Mouse (Mus musculus) limb, embryonic 13.5 days (tissue): ENCODE results near the gene Cdca5. TPM values are rescaled to one million over a fixed set of nuclear protein-coding genes. Genes with fewer than 3 reads are reported as not detected.

ENCODE experiments used
- ATAC-seq: fragments of 200-750 bp; cut with Nextera tagmentation; 2 replicates; pipeline ENCODE4 v1.8.0; 2017; ENCODE audit warnings: low read depth, moderate number of reproducible peaks, moderate TSS enrichment; ENCODE audit not compliant: low FRiP score
- H3K27ac ChIP-seq: fragments of 300-500 bp; sonication (generic); 2 replicates; pipeline ENCODE4 v1.5.1; 2015; ENCODE audit warnings: inconsistent platforms, mild to moderate bottlenecking, moderate library complexity
- H3K27me3 ChIP-seq: fragments of 300-500 bp; sonication (generic); 2 replicates; pipeline ENCODE4 v1.6.1; 2015; ENCODE audit warnings: mild to moderate bottlenecking, inconsistent platforms
- H3K36me3 ChIP-seq: fragments of 300-500 bp; sonication (generic); 2 replicates; pipeline ENCODE4 v1.6.1; 2015; ENCODE audit warnings: inconsistent platforms, mild to moderate bottlenecking, moderate library complexity
- H3K4me1 ChIP-seq: fragments of 300-500 bp; sonication (generic); 2 replicates; pipeline ENCODE4 v1.6.1; 2015; ENCODE audit warnings: inconsistent platforms
- H3K4me2 ChIP-seq: fragments of 300-500 bp; sonication (generic); replicated peaks from 2 replicates; pipeline ENCODE4 v1.6.1; 2015; ENCODE audit warnings: inconsistent platforms, mild to moderate bottlenecking, moderate library complexity
- H3K4me3 ChIP-seq: fragments of 300-500 bp; sonication (generic); 2 replicates; pipeline ENCODE4 v1.5.1; 2015; ENCODE audit warnings: moderate library complexity, mild to moderate bottlenecking, inconsistent platforms
- H3K9ac ChIP-seq: fragments of 300-500 bp; sonication (generic); 2 replicates; pipeline ENCODE4 v1.6.1; 2015; ENCODE audit warnings: mild to moderate bottlenecking, inconsistent platforms
- H3K9me3 ChIP-seq: fragments of 300-500 bp; sonication (generic); 2 replicates; pipeline ENCODE4 v1.6.1; 2016; ENCODE audit warnings: inconsistent platforms
- WGBS: fragments of 180-500 bp; shearing (Covaris S2); methylation state at CpG from one replicate; pipeline ENCODE4 v1.1.7; 2015; 5-methylcytosine and 5-hydroxymethylcytosine counted together
- polyA plus RNA-seq: library from polyadenylated mRNA; unstranded; fragments of >200 nt; fragmentation: Nextera tagmentation; extraction: Ambion mirVana; gene quantifications from 2 replicates; pipeline ENCODE4 v1.2.1, GENCODE M21; 2015

Cdca5 gene
- polyA plus RNA-seq, 1 experiment from 2014 or later = 37.6 TPM

DNA sequence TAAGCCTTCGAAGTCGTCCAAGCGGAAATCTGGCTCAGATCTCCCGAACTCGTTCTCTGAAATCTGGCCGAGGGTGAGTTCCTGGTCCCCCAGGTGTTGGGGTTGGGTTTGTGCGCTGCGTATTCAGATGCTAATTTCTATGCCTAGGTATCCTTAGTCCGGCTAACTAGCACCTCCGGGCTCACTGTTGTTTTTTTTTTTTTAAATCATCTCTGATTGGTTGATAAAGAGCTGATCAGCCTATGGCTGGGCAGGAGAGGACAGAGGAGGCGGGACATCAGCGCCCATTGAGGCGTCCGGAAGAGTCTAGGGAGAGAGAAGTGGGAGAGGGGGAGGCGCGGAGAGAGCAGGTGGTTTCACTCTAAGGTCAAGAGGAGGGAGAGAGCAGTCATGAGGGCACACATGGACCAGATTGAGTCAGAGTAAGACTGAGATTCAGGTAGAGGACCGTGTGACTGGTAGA is 665 bp downstream of the Cdca5 start:
- Histone ChIP-seq H3K9me3 (no peaks in the 10 kb centered on the region), H3K27ac (no peak overlapping the region; the same call in 1 of the 2 replicates), H3K4me2 (peak overlapping the region; percentile 86), H3K9ac (peak overlapping the region; percentile 68), H3K27me3 (no peaks in the 10 kb centered on the region), H3K4me1 (peaks cover 24% of the 10 kb centered on the region), H3K4me3 (peak overlapping the region; percentile 74), H3K36me3 (peaks cover 65% of the 10 kb centered on the region)
- ATAC-seq = peak; percentile 62
- under 1% methylated on average over 17 of the region's 17 CpGs for WGBS

DNA sequence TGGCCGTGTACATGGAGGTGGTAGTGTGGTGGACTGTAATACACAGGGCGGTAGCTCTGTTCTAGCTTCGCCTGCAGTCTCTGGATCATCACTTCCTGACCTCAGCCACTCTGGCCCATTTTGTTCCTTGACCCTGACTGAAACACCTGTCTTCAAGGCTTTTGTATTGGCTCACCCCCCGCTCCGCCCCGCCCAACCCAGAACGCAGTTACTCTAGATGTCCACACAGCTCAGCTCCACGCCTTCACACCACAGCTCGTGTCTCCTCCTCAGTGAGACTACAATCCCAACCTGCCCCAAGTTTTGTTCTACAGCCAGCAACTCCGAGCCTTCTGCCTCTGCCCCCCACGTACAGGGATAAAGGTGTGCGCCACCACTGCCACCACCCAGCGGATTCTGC is 4.1 kb downstream of the Cdca5 start:
- Histone ChIP-seq H3K4me3 (no peak overlapping the region), H3K36me3 (peaks cover 68% of the 10 kb centered on the region), H3K4me2 (no peak overlapping the region)

DNA sequence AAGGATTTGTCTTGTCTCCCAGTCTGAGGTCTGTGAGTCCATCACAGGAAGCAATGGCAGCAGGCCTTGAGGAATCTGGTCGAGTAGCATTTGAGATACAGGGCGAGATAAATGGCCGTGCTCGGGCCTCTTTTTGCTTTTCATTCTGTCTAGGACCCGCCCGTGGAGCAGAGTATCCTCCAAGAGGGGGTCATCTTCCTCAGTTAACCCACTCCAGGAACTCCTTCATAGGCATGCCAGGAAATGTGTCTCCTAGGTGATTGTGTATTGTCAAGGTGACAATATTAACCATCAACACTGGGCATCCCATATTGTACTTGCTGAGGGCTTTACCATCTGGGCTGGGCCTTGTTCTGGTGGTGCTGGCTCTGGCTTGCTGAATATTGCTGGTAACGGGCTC is 9.3 kb downstream of the Cdca5 start, which contains the start of gene AC131692.1:
Gene AC131692.1, plus strand, starts transcription at position 301 of the 400 bp plus-strand sequence.
- Histone ChIP-seq H3K4me3 (no peak within 1 kb of the TSS), H3K36me3 (peaks cover 71% of the 10 kb centered on the region), H3K27ac (no peak within 1 kb of the TSS), H3K4me1 (no peaks in the 10 kb centered on the region), H3K27me3 (no peaks in the 10 kb centered on the region), H3K9me3 (no peaks in the 10 kb centered on the region), H3K4me2 (no peak within 1 kb of the TSS), H3K9ac (0 out of 2 replicates have a peak within 1 kb of the TSS, but pooled peaks have one; percentile 25)
- WGBS = 88% methylated on average over 7 of the region's 7 CpGs
- no peak for ATAC-seq

More for the DNA sequence above, 4.1 kb downstream of the Cdca5 start:
- WGBS = 95% methylated on average over 13 of the region's 13 CpGs
- Histone ChIP-seq H3K9me3 (no peaks in the 10 kb centered on the region), H3K4me1 (peaks cover 17% of the 10 kb centered on the region), H3K27me3 (no peaks in the 10 kb centered on the region), H3K27ac (no peak overlapping the region), H3K9ac (no peak overlapping the region)
- no peak for ATAC-seq

DNA sequence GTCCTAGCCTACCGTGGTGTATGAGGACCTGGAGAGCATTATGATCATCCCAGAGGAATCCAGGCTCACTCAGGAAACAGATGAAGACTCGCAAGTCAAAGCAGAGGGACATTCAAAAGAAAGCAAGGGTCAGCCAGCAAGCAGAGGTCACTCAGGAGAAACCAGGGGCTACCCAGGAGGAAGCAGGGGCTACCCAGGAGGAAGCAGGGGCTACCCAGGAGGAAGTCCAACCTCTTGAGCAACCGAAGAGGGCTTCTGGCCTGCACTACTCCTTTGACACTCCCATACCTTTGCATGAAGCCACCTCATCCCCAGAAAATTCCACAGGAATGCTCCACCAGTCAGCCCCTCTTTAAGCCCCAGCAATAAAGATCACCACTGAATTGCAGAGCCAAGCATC is 13.1 kb downstream of the Cdca5 start:
- no peak overlapping the region for H3K9ac ChIP-seq
- ATAC-seq = no peak
- H3K36me3 ChIP-seq = peaks cover 39% of the 10 kb centered on the region
- H3K9me3 ChIP-seq = no peaks in the 10 kb centered on the region
- 90% methylated on average over 3 of the region's 3 CpGs for WGBS
- no peak overlapping the region for H3K4me2 ChIP-seq
- H3K4me1 ChIP-seq = no peaks in the 10 kb centered on the region
- no peaks in the 10 kb centered on the region for H3K27me3 ChIP-seq
- no peak overlapping the region for H3K4me3 ChIP-seq
- H3K27ac ChIP-seq = no peak overlapping the region

DNA sequence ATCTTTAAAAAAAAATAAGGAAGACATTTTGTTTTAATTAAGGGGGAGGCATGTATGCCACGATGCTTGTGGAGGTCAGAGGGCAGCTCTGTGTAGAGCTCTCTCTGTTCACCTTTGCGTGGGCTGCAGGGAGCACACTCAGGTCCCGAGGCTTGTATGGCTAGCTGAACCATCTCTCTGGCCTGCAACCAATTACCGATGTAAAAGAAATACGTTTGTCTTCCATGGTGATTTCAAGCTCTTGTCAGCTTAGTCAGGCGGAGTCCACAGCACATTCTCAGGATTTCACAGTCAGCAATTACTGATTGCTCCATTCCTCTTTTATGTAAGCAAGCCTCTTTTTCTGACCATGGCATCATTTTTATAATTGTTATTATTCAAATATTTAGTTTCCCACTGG is 16.4 kb downstream of the Cdca5 start:
- H3K36me3 ChIP-seq = peaks cover 13% of the 10 kb centered on the region
- no peaks in the 10 kb centered on the region for H3K27me3 ChIP-seq
- 35% methylated on average over 6 of the region's 6 CpGs for WGBS
- H3K9ac ChIP-seq = no peak overlapping the region
- H3K4me2 ChIP-seq = no peak overlapping the region
- H3K27ac ChIP-seq = no peak overlapping the region
- no peaks in the 10 kb centered on the region for H3K9me3 ChIP-seq
- H3K4me1 ChIP-seq = no peaks in the 10 kb centered on the region
- no peak overlapping the region for H3K4me3 ChIP-seq
- no peak for ATAC-seq

DNA sequence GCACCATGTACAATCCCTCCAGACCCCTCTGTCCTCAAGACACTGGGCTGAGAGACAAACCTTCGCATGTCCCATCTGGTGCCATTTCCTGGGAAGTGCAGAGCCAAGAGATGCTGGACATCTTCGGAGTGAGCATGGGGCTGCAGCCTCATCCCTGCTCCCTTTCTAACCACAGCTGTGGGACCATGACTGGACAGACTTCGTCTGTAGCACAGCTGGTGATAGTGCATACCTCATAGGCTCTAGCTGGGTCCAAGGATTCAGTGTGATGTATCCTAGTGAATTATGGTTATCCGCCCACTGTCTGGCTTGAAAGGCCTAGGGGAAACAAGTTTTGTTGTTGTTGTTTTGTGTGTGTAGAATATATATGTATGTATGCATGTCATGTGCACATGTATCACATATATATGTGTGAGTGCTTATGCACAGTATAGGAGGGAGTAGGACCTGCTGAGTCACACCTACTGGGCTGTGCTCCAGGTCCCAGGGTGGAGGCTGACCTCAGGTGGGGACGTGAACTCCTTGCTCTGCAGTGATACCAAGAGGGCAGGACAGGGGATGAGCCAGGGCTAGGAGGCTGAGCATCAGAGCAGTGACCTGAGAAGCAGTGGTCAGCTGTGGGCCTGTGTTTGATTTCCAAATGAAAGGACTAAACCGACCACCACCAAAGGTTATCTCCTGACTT is 17.5 kb downstream of the Cdca5 start:
- H3K9me3 ChIP-seq = no peaks in the 10 kb centered on the region
- no peaks in the 10 kb centered on the region for H3K27me3 ChIP-seq
- no peaks in the 10 kb centered on the region for H3K4me1 ChIP-seq
- 80% methylated on average over 6 of the region's 6 CpGs for WGBS
- H3K9ac ChIP-seq = no peak overlapping the region
- H3K4me3 ChIP-seq = no peak overlapping the region
- ATAC-seq = no peak
- no peak overlapping the region for H3K27ac ChIP-seq
- peaks cover 13% of the 10 kb centered on the region for H3K36me3 ChIP-seq
- no peak overlapping the region for H3K4me2 ChIP-seq

DNA sequence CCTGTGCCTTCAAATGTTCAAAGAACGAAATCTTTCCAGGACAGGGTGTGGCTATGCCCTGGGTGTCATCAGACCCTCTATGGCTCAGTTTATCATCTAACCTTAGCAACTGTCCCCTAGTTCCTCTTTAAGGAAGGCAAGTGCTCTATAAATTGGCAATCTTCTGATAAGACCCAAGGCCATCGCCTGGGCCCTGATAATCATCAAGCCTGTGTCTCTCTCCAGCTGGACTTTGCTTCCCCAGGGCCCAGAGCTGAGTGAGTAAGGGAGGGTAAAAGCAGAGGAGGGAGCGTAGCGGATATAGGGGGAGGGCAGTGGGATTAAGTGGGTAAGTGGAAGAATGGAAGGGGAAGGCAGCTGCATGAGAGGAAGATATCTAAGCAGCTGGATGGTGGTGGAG is 19.7 kb downstream of the Cdca5 start:
- H3K36me3 ChIP-seq = peaks cover 5% of the 10 kb centered on the region; the same call in 1 of the 2 replicates
- no peak overlapping the region for H3K9ac ChIP-seq
- H3K4me2 ChIP-seq = no peak overlapping the region
- no peak overlapping the region for H3K27ac ChIP-seq
- H3K4me1 ChIP-seq = no peaks in the 10 kb centered on the region
- no peaks in the 10 kb centered on the region for H3K9me3 ChIP-seq
- no peak overlapping the region for H3K4me3 ChIP-seq
- WGBS = 81% methylated on average over 4 of the region's 4 CpGs
- ATAC-seq = no peak
- H3K27me3 ChIP-seq = no peaks in the 10 kb centered on the region

DNA sequence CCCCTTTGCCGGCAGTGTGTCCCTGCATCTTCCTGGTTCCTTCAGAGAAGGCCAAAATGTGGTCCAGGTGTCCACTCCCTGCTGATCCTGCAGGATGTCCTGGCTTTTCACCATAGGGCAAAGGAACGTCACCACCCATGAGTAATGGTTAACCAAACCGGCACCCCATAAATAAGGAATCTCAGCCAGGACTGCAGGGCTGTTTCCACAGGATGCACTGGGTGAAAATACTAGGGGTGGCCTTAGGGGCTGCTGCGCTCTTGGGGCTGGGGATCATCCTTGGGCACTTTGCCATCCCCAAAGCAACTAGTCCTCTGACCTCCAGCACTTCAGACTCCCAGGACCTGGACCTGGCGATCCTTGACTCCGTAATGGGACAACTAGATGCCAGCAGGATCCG is 20.8 kb downstream of the Cdca5 start, which contains the start of gene Naaladl1:
Gene Naaladl1, plus strand, starts transcription at position 197 of the 400 bp plus-strand sequence.
- WGBS = 77% methylated on average over 7 of the region's 7 CpGs

DNA sequence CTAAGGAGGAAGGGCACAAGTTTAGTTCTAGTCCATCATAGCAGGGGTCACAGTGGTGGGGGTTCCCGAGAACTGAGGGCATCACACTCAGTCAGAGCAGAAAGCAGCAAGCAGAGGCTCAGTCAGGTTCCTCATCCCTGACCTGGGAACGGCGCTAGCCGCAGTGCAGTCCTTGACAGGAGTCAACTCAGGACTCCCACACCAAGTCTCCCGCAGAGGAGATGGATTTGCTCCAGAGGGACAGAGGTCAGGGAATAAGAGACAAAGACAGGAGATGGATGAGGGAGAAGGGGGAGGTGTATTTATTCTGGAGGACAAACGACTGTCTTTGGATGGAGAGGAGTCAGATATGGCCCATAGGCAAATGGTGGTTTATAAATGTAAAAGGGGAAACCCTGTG is 28.3 kb downstream of the Cdca5 start:
- no peak for ATAC-seq
- no peak overlapping the region for H3K4me2 ChIP-seq
- H3K27me3 ChIP-seq = no peaks in the 10 kb centered on the region
- H3K4me1 ChIP-seq = peaks cover 14% of the 10 kb centered on the region
- 63% methylated on average over 6 of the region's 6 CpGs for whole genome bisulfite sequencing
- H3K36me3 ChIP-seq = peaks cover 38% of the 10 kb centered on the region
- no peaks in the 10 kb centered on the region for H3K9me3 ChIP-seq
- no peak overlapping the region for H3K4me3 ChIP-seq
- H3K27ac ChIP-seq = no peak overlapping the region
- no peak overlapping the region for H3K9ac ChIP-seq

More for the DNA sequence above, 20.8 kb downstream of the Cdca5 start, which contains the start of gene Naaladl1:
- Histone ChIP-seq H3K27me3 (no peaks in the 10 kb centered on the region), H3K4me1 (no peaks in the 10 kb centered on the region), H3K27ac (no peak within 1 kb of the TSS), H3K4me2 (no peak within 1 kb of the TSS), H3K36me3 (no peaks in the 10 kb centered on the region), H3K9ac (no peak within 1 kb of the TSS), H3K4me3 (no peak within 1 kb of the TSS), H3K9me3 (no peaks in the 10 kb centered on the region)
- ATAC-seq = no peak

DNA sequence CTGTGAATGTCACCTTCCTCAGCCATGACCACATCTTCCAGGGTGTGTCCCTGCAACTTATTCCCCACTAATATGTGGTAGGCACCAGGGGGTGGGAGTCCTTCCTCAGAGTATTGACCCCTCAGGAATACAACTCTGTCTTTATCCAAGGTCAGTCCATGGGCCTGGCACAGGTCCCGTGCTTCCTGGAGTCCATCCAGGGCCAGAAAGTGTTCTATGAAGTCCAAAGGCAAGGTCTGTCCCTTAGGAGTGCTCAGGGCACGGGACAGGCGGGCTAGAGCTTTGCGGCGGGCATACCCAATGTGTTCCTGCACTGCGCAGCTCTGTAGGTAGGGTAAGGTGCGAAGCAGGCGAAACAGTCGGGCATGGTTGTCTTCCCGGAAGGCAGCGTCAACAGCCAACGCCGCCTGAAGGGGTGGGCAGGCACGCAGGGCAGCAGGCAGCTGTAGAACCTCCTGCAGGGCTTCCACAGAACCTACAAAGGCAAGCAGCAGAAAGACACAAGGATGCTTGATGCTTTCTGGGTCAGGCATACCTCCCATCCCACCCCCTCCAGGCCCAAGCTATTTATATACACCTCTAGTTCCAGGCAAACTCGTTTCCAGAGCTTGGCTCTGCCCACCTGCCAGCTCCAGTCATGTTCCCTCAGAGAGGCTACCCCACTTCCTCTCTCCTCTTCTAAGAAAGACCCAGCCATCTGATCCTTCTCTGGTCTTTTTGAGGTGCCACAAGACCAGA is 31.5 kb downstream of the Cdca5 start:
- peak overlapping the region; percentile 91; the same call in 1 of the 2 replicates for H3K9ac ChIP-seq
- 91% methylated on average over 15 of the region's 15 CpGs for WGBS
- peak overlapping the region; percentile 90 for H3K4me2 ChIP-seq
- no peak overlapping the region for H3K27ac ChIP-seq
- peaks cover 23% of the 10 kb centered on the region for H3K4me1 ChIP-seq
- H3K4me3 ChIP-seq = peak overlapping the region; percentile 90; the same call in 1 of the 2 replicates
- H3K36me3 ChIP-seq = peaks cover 43% of the 10 kb centered on the region
- no peaks in the 10 kb centered on the region for H3K9me3 ChIP-seq
- H3K27me3 ChIP-seq = no peaks in the 10 kb centered on the region
- no peak for ATAC-seq

DNA sequence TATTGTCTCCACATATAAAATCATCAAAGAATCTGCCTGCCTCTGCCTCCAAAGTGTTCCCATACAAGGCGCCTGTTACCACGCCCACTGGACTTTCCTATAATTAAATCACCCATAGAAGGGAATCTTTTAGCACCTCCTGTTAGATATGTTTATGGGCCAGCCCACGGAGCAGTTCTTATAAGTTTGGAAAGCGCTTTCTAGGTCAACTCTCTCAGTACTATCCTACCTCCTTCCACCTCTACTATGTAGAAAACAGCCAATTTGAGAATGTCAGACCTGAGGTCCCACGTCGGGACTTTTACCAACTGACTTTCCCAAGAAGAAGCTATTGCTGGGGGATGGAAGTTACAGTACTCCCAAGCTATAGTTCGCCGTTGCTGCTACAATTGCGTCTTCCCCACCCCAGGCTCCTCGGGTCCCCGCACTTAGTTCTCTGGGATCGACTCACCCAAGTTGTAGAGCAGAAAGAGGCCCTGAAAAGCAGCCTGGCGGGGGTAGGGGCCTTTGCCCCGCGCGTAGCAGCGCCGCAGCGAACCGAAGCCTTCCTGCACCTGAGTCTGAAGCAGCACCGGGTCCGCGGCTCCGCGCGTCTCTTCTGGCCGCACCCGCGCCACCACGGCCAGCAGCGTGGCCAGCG is 32.7 kb downstream of the Cdca5 start:
- WGBS = 4% methylated on average over 32 of the region's 32 CpGs

More for the DNA sequence above, 32.7 kb downstream of the Cdca5 start:
- Histone ChIP-seq H3K4me3 (peak overlapping the region; percentile 90), H3K4me1 (peaks cover 23% of the 10 kb centered on the region), H3K4me2 (peak overlapping the region; percentile 90), H3K36me3 (peaks cover 47% of the 10 kb centered on the region), H3K27ac (peak overlapping the region; percentile 95), H3K9me3 (no peaks in the 10 kb centered on the region), H3K9ac (peak overlapping the region; percentile 91), H3K27me3 (no peaks in the 10 kb centered on the region)
- ATAC-seq = no peak; the same call in 1 of the 2 replicates
